In the genomic region with DNA sequence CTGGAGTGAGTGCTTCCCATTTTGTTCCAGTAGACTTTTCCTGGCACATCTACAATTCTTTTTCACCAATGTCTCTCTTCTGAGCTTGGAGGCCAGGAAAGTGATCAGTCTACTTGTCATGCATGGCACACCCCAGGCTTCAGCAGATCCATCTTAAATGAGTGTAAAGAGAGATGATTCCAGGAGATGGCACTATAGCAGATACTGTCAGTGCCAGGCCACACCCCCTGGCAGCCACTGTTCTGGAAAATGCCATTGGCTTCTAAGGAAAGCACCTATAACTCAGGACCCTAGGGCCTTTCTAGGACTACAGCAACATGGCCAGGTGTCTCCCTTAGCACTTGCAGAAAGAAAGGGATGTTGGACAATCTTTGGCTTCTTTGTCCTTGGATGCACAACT, we compare ENCODE assay signal across 9 mouse cellular contexts. TPM values are rescaled to one million over a fixed set of nuclear protein-coding genes. Genes with fewer than 3 reads are reported as not detected.
A peak's percentile ranks its signal among the peaks of the same experiment; 100 is the strongest.
DNase-seq lines count a peak whose midpoint lies in the region; ATAC-seq and TF ChIP-seq lines count a peak whose summit lies in the region.
"Had no signal": no experiment of that assay in that cellular context is flagged by ENCODE, and none has a peak within 500 bp of the region (broad histone marks: within the 10 kb centered on the region; RNA-seq: fewer than 3 reads in every experiment).

No protein-coding gene starts in this region.

- no peaks in the 10 kb centered on the region for H3K36me3 ChIP-seq in forebrain, embryonic 14.5 days (ENCODE audit: control insufficient read depth, insufficient read depth, low read length)
- H3K36me3 ChIP-seq in forebrain, embryonic 11.5 days (ENCODE audit: control insufficient read depth, insufficient read depth, low read length), result no peaks in the 10 kb centered on the region
- peaks cover 39% of the 10 kb centered on the region for H3K36me3 ChIP-seq in spleen, adult 2 months (ENCODE audit: control insufficient read depth, insufficient read depth, low read length)

- H3K9ac ChIP-seq in forebrain, embryonic 14.5 days (ENCODE audit: low read length), result no peak overlapping the region
- no peak overlapping the region for H3K9ac ChIP-seq in forebrain, embryonic 11.5 days (ENCODE audit: low read length)

- peak; percentile 29; the same call in 1 of the 2 replicates for TF ChIP-seq CTCF in spleen, adult 2 months (IDR thresholded peaks at IDR 0.05; ENCODE audit: extremely low read depth, insufficient read depth, insufficient read length, insufficient replicate concordance)

- H3K27me3 ChIP-seq in forebrain, embryonic 14.5 days (replicated peaks; ENCODE audit: control insufficient read depth, insufficient read depth, low read length), result 0 out of 2 replicates have a peak, but pooled peaks cover 2% of the 10 kb centered on the region
- H3K27me3 ChIP-seq in forebrain, embryonic 11.5 days (ENCODE audit: control insufficient read depth, insufficient read depth, low read length), result peaks cover 14% of the 10 kb centered on the region
- no peaks in the 10 kb centered on the region for H3K27me3 ChIP-seq in spleen, adult 2 months (ENCODE audit: control insufficient read depth, insufficient read depth, low read length)

- peaks cover 5% of the 10 kb centered on the region; the same call in 1 of the 2 replicates for H3K4me1 ChIP-seq in forebrain, embryonic 14.5 days (ENCODE audit: control insufficient read depth, insufficient read depth, low read length)
- H3K4me1 ChIP-seq in forebrain, embryonic 11.5 days (replicated peaks; ENCODE audit: control insufficient read depth, insufficient read depth, low read length), result peaks cover 2% of the 10 kb centered on the region; the same call in 1 of the 2 replicates
- peaks cover 27% of the 10 kb centered on the region for H3K4me1 ChIP-seq in spleen, adult 2 months (ENCODE audit: control insufficient read depth, insufficient read depth, insufficient read length)

- H3K9me3 ChIP-seq in forebrain, embryonic 14.5 days (replicated peaks; ENCODE audit: control insufficient read depth, low read length), result no peaks in the 10 kb centered on the region
- H3K9me3 ChIP-seq in forebrain, embryonic 11.5 days (ENCODE audit: control insufficient read depth, low read length), result no peaks in the 10 kb centered on the region

- H3K4me2 ChIP-seq in forebrain, embryonic 14.5 days (ENCODE audit: low read length), result no peak overlapping the region
- no peak overlapping the region for H3K4me2 ChIP-seq in forebrain, embryonic 11.5 days (ENCODE audit: low read depth, low read length, severe bottlenecking)

- H3K4me3 ChIP-seq in forebrain, embryonic 14.5 days (ENCODE audit: low read depth, low read length), result no peak overlapping the region
- no peak overlapping the region for H3K4me3 ChIP-seq in forebrain, embryonic 11.5 days (ENCODE audit: low read depth, low read length)
- no peak overlapping the region for H3K4me3 ChIP-seq in spleen, adult 2 months (ENCODE audit: extremely low read depth, insufficient read depth, insufficient read length)
- H3K4me3 ChIP-seq: erythroblast, embryonic 14.5 days had no signal

- TF ChIP-seq POLR2A in spleen, adult 2 months (IDR thresholded peaks at IDR 0.05; ENCODE audit: low read depth, low read length), result no peak

- DNase-seq in forebrain, embryonic 14.5 days (ENCODE audit: low spot score), result peak; percentile 49
- DNase-seq in forebrain, embryonic 11.5 days (ENCODE audit: low spot score), result no peak
- no peak for DNase-seq in spleen, adult 2 months (ENCODE audit: low read depth in 1 of 2, low spot score in 2 of 2)
- DNase-seq in spleen, adult 12 weeks (ENCODE audit: low spot score), result no peak
- peak; percentile 63 to 66 for DNase-seq in kidney, postnatal 25 days
- DNase-seq in right cerebral cortex, postnatal 25 days, result peak; percentile 16
- no peak for DNase-seq in urinary bladder, postnatal 25 days (ENCODE audit: low spot score)
- no peak for DNase-seq in urinary bladder, postnatal 36 days (ENCODE audit: low spot score in 2 of 2)

- H3K27ac ChIP-seq in forebrain, embryonic 14.5 days (ENCODE audit: low read depth, low read length), result no peak overlapping the region
- no peak overlapping the region for H3K27ac ChIP-seq in forebrain, embryonic 11.5 days (ENCODE audit: low read depth, low read length)
- H3K27ac ChIP-seq in spleen, adult 2 months (ENCODE audit: insufficient read depth, low read length), result no peak overlapping the region

- no peak for ATAC-seq in forebrain, embryonic 14.5 days
- ATAC-seq in forebrain, embryonic 11.5 days (replicated peaks; ENCODE audit: low FRiP score), result no peak

RNA-seq across cellular contexts. Expression of a gene that starts 4.8 kb away (rescaled TPM):
- polyA plus RNA-seq in forebrain, embryonic 14.5 days (2014; fragmentation: Nextera tagmentation; extraction: Ambion mirVana), result 1.2 and 1.7 TPM in 2 replicates
- 0.83 and 0.95 TPM in 2 replicates for polyA plus RNA-seq in forebrain, embryonic 11.5 days (2014; fragmentation: Nextera tagmentation; extraction: Ambion mirVana)
- 63.8 and 113 TPM in 2 replicates for polyA plus RNA-seq in spleen, adult 2 months (2012; rRNA removed)

RNA-seq across cellular contexts. Expression of a gene that starts 16.0 kb away (rescaled TPM):
- 0.09 and 0.11 TPM in 2 replicates for polyA plus RNA-seq in forebrain, embryonic 14.5 days (2014; fragmentation: Nextera tagmentation; extraction: Ambion mirVana)
- polyA plus RNA-seq in forebrain, embryonic 11.5 days (2014; fragmentation: Nextera tagmentation; extraction: Ambion mirVana), result 0.07 and 0.13 TPM in 2 replicates
- polyA plus RNA-seq in spleen, adult 2 months (2012; rRNA removed), result 3.2 and 3.7 TPM in 2 replicates
- polyA plus RNA-seq: erythroblast, embryonic 14.5 days had no signal

Comparison
In these comparisons a context has a peak if more than half of its experiments do, and no peak if none do; other contexts are left out.
1. DNase-seq: peak in forebrain, embryonic 14.5 days (single experiment), kidney, postnatal 25 days (2 of 2) and right cerebral cortex, postnatal 25 days (single experiment); none in forebrain, embryonic 11.5 days (single experiment), spleen, adult 2 months (0 of 2), spleen, adult 12 weeks (single experiment), urinary bladder, postnatal 25 days (single experiment) and urinary bladder, postnatal 36 days (0 of 2).
2. RNA of a gene that starts 4.8 kb away (polyA plus RNA-seq): 63.8 to 113 TPM in spleen, adult 2 months; 1.2 to 1.7 TPM in forebrain, embryonic 14.5 days and 0.83 to 0.95 TPM in forebrain, embryonic 11.5 days; every median in the first group is over 10 times any median in the second.